Mouse (Mus musculus) liver, adult 2 months (tissue): ENCODE measurements around the gene Rffl.

Experiments
- CTCF ChIP-seq: fragments of 200-500 bp; IDR thresholded peaks from 2 replicates; pipeline ENCODE4 v1.5.1; 2011; ENCODE audit warnings: low read depth, low read length, control low read depth
- POLR2A ChIP-seq: fragments of 200-500 bp; IDR thresholded peaks from 2 replicates; pipeline ENCODE4 v1.6.1; 2011; ENCODE audit warnings: low read length, control low read depth; ENCODE audit not compliant: insufficient read depth; ENCODE audit errors: extremely low read depth

- 0 out of 2 replicates have a peak, but pooled peaks have one; percentile 16 for TF ChIP-seq POLR2A
- peak; percentile 54 for TF ChIP-seq CTCF
Observed at GRCm38 (mm10) chr11:82845415-82846078, 25.5 kb downstream of the Rffl start.
